Mouse (Mus musculus) activated CD4-positive, CD25-positive, alpha-beta regulatory T cell, adult 4 months (primary cell): ENCODE data around the gene Plcb1. TPM values are rescaled to one million over a fixed set of nuclear protein-coding genes. Genes with fewer than 3 reads are reported as not detected.
"Not testable (repeated sequence)": the region's sequence is repeated elsewhere in the genome, so short reads cannot be mapped to it uniquely, and the experiment has no call there.

Experiments
- ATAC-seq: one replicate; pipeline ENCODE4 v1.8.0; 2017
- polyA plus RNA-seq, 2 experiments: library from polyadenylated mRNA; unstranded; fragments of 100-300 nt; shearing (Covaris generic); gene quantifications; one replicate each; pipeline ENCODE4 v1.2.1; 2017

The Plcb1 gene
- polyA plus RNA-seq, 2 experiments from 2014 or later, result not detected

GRCm38 (mm10) chr2:134976796-134977330 is 191.0 kb downstream of the Plcb1 start:
- ATAC-seq, result no peak

- ATAC-seq, result no peak
Observed at GRCm38 (mm10) chr2:134977641-134978040, 191.8 kb downstream of the Plcb1 start.

- ATAC-seq, result no peak
Observed at GRCm38 (mm10) chr2:134981394-134981793, 195.5 kb downstream of the Plcb1 start.

GRCm38 (mm10) chr2:134984884-134985283 is 199.0 kb downstream of the Plcb1 start:
- ATAC-seq, result no peak

GRCm38 (mm10) chr2:134987978-134988377 is 202.1 kb downstream of the Plcb1 start:
- ATAC-seq, result no peak

- ATAC-seq, result no peak
Observed at GRCm38 (mm10) chr2:134989650-134990292, 203.9 kb downstream of the Plcb1 start.

- ATAC-seq, result no peak
Observed at GRCm38 (mm10) chr2:135007134-135007533, 221.3 kb downstream of the Plcb1 start.

GRCm38 (mm10) chr2:135007885-135008284 is 222.0 kb downstream of the Plcb1 start:
- ATAC-seq, result not testable (repeated sequence)

- ATAC-seq, result no peak
Observed at GRCm38 (mm10) chr2:135010371-135010770, 224.5 kb downstream of the Plcb1 start.

GRCm38 (mm10) chr2:135015501-135015900 is 229.6 kb downstream of the Plcb1 start:
- no peak for ATAC-seq

- no peak for ATAC-seq
Observed at GRCm38 (mm10) chr2:135018275-135018674, 232.4 kb downstream of the Plcb1 start.

- no peak for ATAC-seq
Observed at GRCm38 (mm10) chr2:135018708-135019107, 232.8 kb downstream of the Plcb1 start.

- no peak for ATAC-seq
Observed at GRCm38 (mm10) chr2:135019588-135019987, 233.7 kb downstream of the Plcb1 start.

GRCm38 (mm10) chr2:135029288-135029687 is 243.4 kb downstream of the Plcb1 start:
- no peak for ATAC-seq

GRCm38 (mm10) chr2:135029700-135030099 is 243.8 kb downstream of the Plcb1 start:
- ATAC-seq, result no peak

GRCm38 (mm10) chr2:135035640-135036260 is 249.9 kb downstream of the Plcb1 start:
- no peak for ATAC-seq

GRCm38 (mm10) chr2:135048791-135049190 is 262.9 kb downstream of the Plcb1 start:
- no peak for ATAC-seq

GRCm38 (mm10) chr2:135049283-135049682 is 263.4 kb downstream of the Plcb1 start:
- no peak for ATAC-seq

GRCm38 (mm10) chr2:135051540-135052288 is 265.8 kb downstream of the Plcb1 start:
- no peak for ATAC-seq

- ATAC-seq, result no peak
Observed at GRCm38 (mm10) chr2:135053391-135053790, 267.5 kb downstream of the Plcb1 start.

- ATAC-seq, result no peak
Observed at GRCm38 (mm10) chr2:135067419-135067818, 281.6 kb downstream of the Plcb1 start.

GRCm38 (mm10) chr2:135071349-135071748 is 285.5 kb downstream of the Plcb1 start:
- ATAC-seq, result no peak

GRCm38 (mm10) chr2:135072503-135072902 is 286.6 kb downstream of the Plcb1 start:
- ATAC-seq, result no peak
